37 mouse cellular contexts compared by ENCODE assay signal in genomic region chr13:111643636-111644035, GRCm38 (mm10). TPM values are rescaled to one million over a fixed set of nuclear protein-coding genes. Genes with fewer than 3 reads are reported as not detected.
"Had no signal": no experiment of that assay in that cellular context is flagged by ENCODE, and none has a peak within 500 bp of the region (broad histone marks: within the 10 kb centered on the region; RNA-seq: fewer than 3 reads in every experiment).

No protein-coding gene starts in this region.

- H3K4me1 ChIP-seq: limb, embryonic 10.5 days; limb, embryonic 12.5 days; limb, embryonic 13.5 days; limb, embryonic 15.5 days; lung, embryonic 15.5 days; midbrain, embryonic 10.5 days; midbrain, embryonic 12.5 days; midbrain, embryonic 13.5 days; midbrain, embryonic 15.5 days had no signal

- ATAC-seq: liver, embryonic 12.5 days; liver, postnatal 0 days; lung, postnatal 0 days; midbrain, embryonic 13.5 days; midbrain, embryonic 15.5 days; midbrain, embryonic 16.5 days had no signal

- H3K27me3 ChIP-seq: limb, embryonic 12.5 days; limb, embryonic 13.5 days; limb, embryonic 15.5 days; liver, embryonic 12.5 days; liver, embryonic 13.5 days; lung, embryonic 15.5 days; midbrain, embryonic 12.5 days; midbrain, embryonic 13.5 days; midbrain, embryonic 15.5 days had no signal

- DNase-seq: left cerebral cortex, postnatal 4 days; liver; liver, embryonic 13.5 days; liver, postnatal 0 days; lung, adult 18-20 months; lung, adult 2 months; lung, embryonic 14.5 days; lung, postnatal 10 days; lung, postnatal 14 days; lung, postnatal 36 days; lung, postnatal 4 days; midbrain, embryonic 14.5 days had no signal

- H3K9me3 ChIP-seq: limb, embryonic 10.5 days; limb, embryonic 12.5 days; limb, embryonic 13.5 days; limb, embryonic 15.5 days; liver, embryonic 12.5 days; liver, embryonic 13.5 days; liver, embryonic 15.5 days; lung, embryonic 15.5 days; midbrain, embryonic 10.5 days; midbrain, embryonic 12.5 days; midbrain, embryonic 15.5 days had no signal

- H3K4me2 ChIP-seq: limb, embryonic 12.5 days; limb, embryonic 13.5 days; limb, embryonic 15.5 days; liver, embryonic 11.5 days; liver, embryonic 12.5 days; liver, embryonic 13.5 days; liver, embryonic 15.5 days; lung, embryonic 14.5 days; lung, embryonic 15.5 days; midbrain, embryonic 11.5 days; midbrain, embryonic 12.5 days; midbrain, embryonic 13.5 days; midbrain, embryonic 15.5 days had no signal

- H3K4me3 ChIP-seq: limb, embryonic 10.5 days; limb, embryonic 12.5 days; limb, embryonic 13.5 days; limb, embryonic 15.5 days; liver, embryonic 12.5 days; liver, embryonic 13.5 days; liver, embryonic 15.5 days; lung, embryonic 15.5 days; megakaryocyte, embryonic 14.5 days; midbrain, embryonic 10.5 days; midbrain, embryonic 12.5 days; midbrain, embryonic 13.5 days; midbrain, embryonic 15.5 days; myocyte had no signal

- H3K36me3 ChIP-seq: limb, embryonic 10.5 days; limb, embryonic 12.5 days; limb, embryonic 13.5 days; limb, embryonic 15.5 days; liver, embryonic 12.5 days; liver, embryonic 13.5 days; liver, embryonic 15.5 days; lung, embryonic 15.5 days; midbrain, embryonic 10.5 days; midbrain, embryonic 12.5 days; midbrain, embryonic 13.5 days; midbrain, embryonic 15.5 days had no signal

- H3K27ac ChIP-seq: limb, embryonic 10.5 days; limb, embryonic 12.5 days; limb, embryonic 13.5 days; limb, embryonic 15.5 days; liver, embryonic 12.5 days; liver, embryonic 13.5 days; liver, embryonic 14.5 days; liver, embryonic 15.5 days; lung, embryonic 15.5 days; macrophage; midbrain, embryonic 10.5 days; midbrain, embryonic 12.5 days; midbrain, embryonic 13.5 days; midbrain, embryonic 15.5 days had no signal

- H3K9ac ChIP-seq: limb, embryonic 12.5 days; limb, embryonic 13.5 days; limb, embryonic 15.5 days; liver, embryonic 12.5 days; liver, embryonic 13.5 days; liver, embryonic 14.5 days; liver, embryonic 15.5 days; liver, postnatal 0 days; lung, embryonic 14.5 days; lung, embryonic 15.5 days; midbrain, embryonic 12.5 days; midbrain, embryonic 13.5 days; midbrain, embryonic 15.5 days had no signal

RNA-seq across cellular contexts. Expression of gene Gm10198, which starts 51.1 kb away (rescaled TPM):
- polyA plus RNA-seq: limb, embryonic 10.5 days; limb, embryonic 11.5 days; limb, embryonic 12.5 days; limb, embryonic 13.5 days; limb, embryonic 14.5 days; limb, embryonic 15.5 days; liver, adult 2 months; liver, embryonic 11.5 days; liver, embryonic 12.5 days; liver, embryonic 13.5 days; liver, embryonic 14.5 days; liver, embryonic 15.5 days; liver, embryonic 16.5 days; liver, postnatal 0 days; lung, adult 2 months; lung, embryonic 14.5 days; lung, embryonic 15.5 days; lung, embryonic 16.5 days; lung, postnatal 0 days; macrophage; midbrain, embryonic 10.5 days; midbrain, embryonic 11.5 days; midbrain, embryonic 12.5 days; midbrain, embryonic 13.5 days; midbrain, embryonic 14.5 days; midbrain, embryonic 15.5 days; midbrain, embryonic 16.5 days; midbrain, postnatal 0 days; myocyte had no signal
